ENCODE assay signal across 9 mouse cellular contexts in the genomic region with DNA sequence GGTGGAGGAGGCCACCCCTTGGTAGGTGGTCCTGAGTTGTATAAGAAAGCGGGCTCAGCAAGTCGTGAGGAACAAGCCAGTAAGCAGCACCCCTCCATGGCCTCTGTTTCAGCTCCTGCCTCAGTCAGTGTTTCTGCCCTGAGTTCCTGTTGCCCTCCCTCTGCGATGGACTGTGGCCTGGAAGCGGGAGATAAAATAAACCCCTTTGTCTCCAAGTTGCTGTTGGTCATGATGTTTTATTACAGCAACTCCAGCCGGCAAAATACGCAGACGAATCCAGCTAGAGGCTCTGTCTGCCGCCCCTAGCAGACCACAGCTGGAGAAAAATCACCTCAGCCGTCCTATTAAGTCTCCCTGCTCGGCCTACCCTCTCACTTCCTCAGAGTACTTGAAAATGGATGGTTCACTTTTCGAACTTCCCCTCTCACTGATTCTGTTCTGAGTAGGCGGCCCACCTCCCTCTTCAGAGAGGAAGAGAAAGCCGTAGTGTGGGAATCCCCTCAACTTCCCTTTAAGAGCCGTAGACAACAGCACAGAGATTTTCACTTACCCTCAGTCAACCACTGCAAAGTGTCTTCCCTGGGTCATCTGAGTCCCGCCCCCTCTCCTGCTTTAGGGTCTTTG. TPM values are rescaled to one million over a fixed set of nuclear protein-coding genes. Genes with fewer than 3 reads are reported as not detected.
A peak's percentile ranks its signal among the peaks of the same experiment; 100 is the strongest.
DNase-seq lines count a peak whose midpoint lies in the region; ATAC-seq and TF ChIP-seq lines count a peak whose summit lies in the region.
"Had no signal": no experiment of that assay in that cellular context is flagged by ENCODE, and none has a peak within 500 bp of the region (broad histone marks: within the 10 kb centered on the region; RNA-seq: fewer than 3 reads in every experiment).

No protein-coding gene starts in this region.

- H3K4me1 ChIP-seq in lung, embryonic 15.5 days, result peaks cover 9% of the 10 kb centered on the region; the same call in 1 of the 2 replicates
- no peaks in the 10 kb centered on the region for H3K4me1 ChIP-seq in lung, postnatal 0 days (ENCODE audit: insufficient read depth, low read depth, low read length)

- WGBS in lung, embryonic 15.5 days, result 39% methylated on average over 15 of the region's 15 CpGs
- WGBS in lung, postnatal 0 days, result 47% methylated on average over 15 of the region's 15 CpGs

- H3K9ac ChIP-seq in lung, embryonic 15.5 days, result no peak overlapping the region
- no peak overlapping the region for H3K9ac ChIP-seq in lung, postnatal 0 days (replicated peaks; ENCODE audit: low read depth)

- H3K4me3 ChIP-seq in lung, embryonic 15.5 days, result no peak overlapping the region
- no peak overlapping the region for H3K4me3 ChIP-seq in lung, postnatal 0 days (ENCODE audit: low read depth, low read length)

- H3K27me3 ChIP-seq in lung, embryonic 15.5 days, result no peaks in the 10 kb centered on the region
- H3K27me3 ChIP-seq in lung, postnatal 0 days (replicated peaks; ENCODE audit: insufficient read depth, low read length), result no peaks in the 10 kb centered on the region

- TF ChIP-seq EP300 in lung, postnatal 0 days (IDR thresholded peaks at IDR 0.05), result no peak

- DNase-seq in embryo, embryonic 10.5 days (ENCODE audit: low spot score), result peak; percentile 10
- no peak for DNase-seq in embryo, embryonic 10 days (ENCODE audit: low spot score)
- no peak for DNase-seq in lung, postnatal 14 days
- DNase-seq in lung, postnatal 0 days (ENCODE audit: low spot score), result peak; percentile 34
- peak; percentile 27 for DNase-seq in thymus, postnatal 14 days
- no peak for DNase-seq in adrenal gland, adult 2 months
- DNase-seq in cerebellum, adult 9-11 months, result no peak
- DNase-seq: cerebellum, postnatal 10 days had no signal

- H3K9me3 ChIP-seq in lung, embryonic 15.5 days, result no peaks in the 10 kb centered on the region
- no peaks in the 10 kb centered on the region for H3K9me3 ChIP-seq in lung, postnatal 0 days (ENCODE audit: low read length)

- no peak overlapping the region for H3K4me2 ChIP-seq in lung, embryonic 15.5 days
- H3K4me2 ChIP-seq in lung, postnatal 0 days (replicated peaks; ENCODE audit: low read depth, low read length), result no peak overlapping the region

- H3K27ac ChIP-seq in lung, embryonic 15.5 days, result peak overlapping the region; percentile 33
- H3K27ac ChIP-seq in lung, postnatal 0 days (ENCODE audit: low read length), result no peak overlapping the region

- 0 out of 2 replicates have a peak, but pooled peaks have one; percentile 14 for ATAC-seq in lung, embryonic 15.5 days (ENCODE audit: borderline replicate concordance, extremely low read depth, low FRiP score, low TSS enrichment)
- no peak for ATAC-seq in lung, postnatal 0 days

- H3K36me3 ChIP-seq in lung, embryonic 15.5 days, result no peaks in the 10 kb centered on the region
- no peaks in the 10 kb centered on the region for H3K36me3 ChIP-seq in lung, postnatal 0 days (ENCODE audit: insufficient read depth, low read length)

- TF ChIP-seq CTCF in lung, postnatal 0 days (IDR thresholded peaks at IDR 0.05), result no peak

RNA-seq across cellular contexts. Expression of a gene that starts 28.2 kb away (rescaled TPM):
- 4.0 and 4.9 TPM in 2 replicates for polyA plus RNA-seq in lung, embryonic 15.5 days (2015; fragmentation: Nextera tagmentation; extraction: Ambion mirVana)
- 6.0 and 7.2 TPM in 2 replicates for polyA plus RNA-seq in lung, postnatal 0 days (2015; fragmentation: Nextera tagmentation; extraction: Ambion mirVana)
- 10 to 100 TPM; 43.6 to 48.3 TPM for total RNA-seq in adrenal gland, adult 2 months (2021)
- polyA plus RNA-seq in adrenal gland, adult 2 months (2012; rRNA removed), result 8.9 and 11.5 TPM in 2 replicates

Comparison
In these comparisons a context has a peak if more than half of its experiments do, and no peak if none do; other contexts are left out.
1. DNase-seq: peak in embryo, embryonic 10.5 days (single experiment), lung, postnatal 0 days (single experiment) and thymus, postnatal 14 days (single experiment); none in embryo, embryonic 10 days (single experiment), lung, postnatal 14 days (single experiment), adrenal gland, adult 2 months (single experiment) and cerebellum, adult 9-11 months (single experiment).